Mouse (Mus musculus) testis, adult 2 months (tissue): Measurements from ENCODE around the gene Rogdi.

Source experiments
- CTCF ChIP-seq: fragments of 200-500 bp; IDR thresholded peaks from 2 replicates; pipeline ENCODE4 v1.5.1; 2012; ENCODE audit warnings: low read depth, mild to moderate bottlenecking, inconsistent platforms, low read length, moderate library complexity; ENCODE audit not compliant: control insufficient read depth, insufficient read depth, insufficient replicate concordance
- POLR2A ChIP-seq: fragments of 200-500 bp; IDR thresholded peaks from 2 replicates; pipeline ENCODE4 v1.6.1; 2012; ENCODE audit warnings: low read depth, mild to moderate bottlenecking, inconsistent platforms, low read length, moderate library complexity; ENCODE audit not compliant: control insufficient read depth

- TF ChIP-seq POLR2A, result no peak
- TF ChIP-seq CTCF, result no peak
These were observed 41.7 kb downstream of the Rogdi start for GRCm38 (mm10) chr16:4971626-4972025.
